Mouse (Mus musculus): ENCODE data around the gene Bub1. TPM values are rescaled to one million over a fixed set of nuclear protein-coding genes. Genes with fewer than 3 reads are reported as not detected.

Bub1 gene
- polyA plus RNA-seq, 1 experiment from 2014 or later, result 68.3 TPM

DNA sequence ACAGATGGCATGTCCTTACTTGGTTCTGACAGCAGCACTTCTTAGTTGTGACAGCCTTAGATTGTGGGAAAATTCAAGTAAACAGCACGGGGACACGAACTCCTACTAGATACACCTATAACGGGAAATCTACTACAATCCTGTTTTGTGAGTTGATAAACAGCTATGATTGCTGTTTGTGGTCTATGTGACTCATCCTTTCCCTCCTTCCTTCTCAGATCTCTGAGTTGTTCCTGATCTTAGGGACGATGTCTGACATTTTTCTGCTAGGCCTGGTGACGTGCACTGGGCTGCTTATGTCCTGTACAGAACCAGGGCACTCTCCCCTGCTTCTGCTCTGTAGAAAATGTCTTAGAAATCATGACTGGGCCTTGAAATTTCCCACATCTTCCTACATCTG, 70.1 kb downstream of the Bub1 start:
- Histone ChIP-seq H3K27me3 (no peaks in the 10 kb centered on the region), H3K36me3 (peaks cover 57% of the 10 kb centered on the region), H3K4me2 (replicated peaks) (no peak overlapping the region), H3K4me3 (no peak overlapping the region), H3K27ac (replicated peaks) (no peak overlapping the region), H3K4me1 (no peaks in the 10 kb centered on the region), H3K9me3 (no peaks in the 10 kb centered on the region), H3K9ac (replicated peaks) (no peak overlapping the region)
- 94% methylated on average over 5 of the region's 5 CpGs for WGBS
- no peak for ATAC-seq (ENCODE audit: low FRiP score, low read depth)

DNA sequence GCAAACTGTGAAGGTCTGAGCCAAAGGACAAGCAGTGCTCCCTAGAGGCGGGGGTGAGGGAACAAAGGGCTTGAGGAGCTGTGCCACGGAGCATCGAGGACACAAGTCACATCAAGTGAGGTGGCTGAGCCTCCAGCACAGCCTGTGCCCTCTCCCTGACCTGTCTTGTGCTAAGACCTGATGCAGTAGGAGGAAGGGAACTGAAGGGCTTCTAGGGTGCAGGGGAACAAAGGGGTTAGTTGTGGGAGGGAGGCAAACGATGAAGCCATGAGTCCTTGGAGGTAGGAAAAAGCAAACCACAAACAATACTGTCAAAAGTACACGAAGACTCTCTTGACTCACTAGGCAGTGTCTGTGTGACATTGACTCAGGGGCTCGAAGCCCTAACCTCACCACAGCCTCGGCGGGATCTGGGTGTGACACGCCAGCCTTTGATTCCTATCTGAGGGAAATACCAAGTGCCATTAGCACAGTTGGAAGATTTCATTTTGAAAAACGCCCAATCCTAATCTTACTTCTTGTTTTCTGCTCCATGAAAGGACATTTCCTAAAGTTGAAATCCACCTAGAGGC, 71.2 kb downstream of the Bub1 start:
- Histone ChIP-seq H3K4me2 (replicated peaks) (no peak overlapping the region), H3K9ac (replicated peaks) (no peak overlapping the region), H3K27ac (replicated peaks) (no peak overlapping the region), H3K4me3 (no peak overlapping the region), H3K9me3 (no peaks in the 10 kb centered on the region), H3K36me3 (peaks cover 56% of the 10 kb centered on the region), H3K27me3 (no peaks in the 10 kb centered on the region), H3K4me1 (no peaks in the 10 kb centered on the region)
- 83% methylated on average over 10 of the region's 10 CpGs for WGBS
- ATAC-seq (ENCODE audit: low FRiP score, low read depth), result no peak

DNA sequence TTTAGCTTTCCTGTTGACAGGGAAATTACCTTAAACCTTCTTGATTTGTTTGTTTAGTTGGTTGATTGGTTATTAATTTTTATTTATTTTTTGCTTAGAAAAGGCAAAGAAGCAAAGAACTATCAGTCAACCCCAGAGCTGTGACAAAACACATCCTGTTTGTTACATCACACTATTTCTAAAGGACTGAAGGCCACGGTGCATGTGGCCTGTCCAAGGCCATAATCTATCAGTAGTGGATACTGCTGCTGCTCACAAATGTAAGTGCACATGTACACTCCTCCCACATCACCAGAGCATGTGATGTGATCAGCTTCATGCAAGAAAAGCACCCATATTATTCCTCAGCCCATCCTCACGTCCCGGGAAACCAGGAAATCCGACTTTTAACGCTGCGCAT, 71.7 kb downstream of the Bub1 start:
- no peak for ATAC-seq (ENCODE audit: low FRiP score, low read depth)
- Histone ChIP-seq H3K4me1 (no peaks in the 10 kb centered on the region), H3K4me3 (no peak overlapping the region), H3K27me3 (no peaks in the 10 kb centered on the region), H3K27ac (replicated peaks) (no peak overlapping the region), H3K9ac (replicated peaks) (no peak overlapping the region), H3K4me2 (replicated peaks) (no peak overlapping the region), H3K36me3 (peaks cover 54% of the 10 kb centered on the region), H3K9me3 (no peaks in the 10 kb centered on the region)
- 92% methylated on average over 6 of the region's 6 CpGs for WGBS

DNA sequence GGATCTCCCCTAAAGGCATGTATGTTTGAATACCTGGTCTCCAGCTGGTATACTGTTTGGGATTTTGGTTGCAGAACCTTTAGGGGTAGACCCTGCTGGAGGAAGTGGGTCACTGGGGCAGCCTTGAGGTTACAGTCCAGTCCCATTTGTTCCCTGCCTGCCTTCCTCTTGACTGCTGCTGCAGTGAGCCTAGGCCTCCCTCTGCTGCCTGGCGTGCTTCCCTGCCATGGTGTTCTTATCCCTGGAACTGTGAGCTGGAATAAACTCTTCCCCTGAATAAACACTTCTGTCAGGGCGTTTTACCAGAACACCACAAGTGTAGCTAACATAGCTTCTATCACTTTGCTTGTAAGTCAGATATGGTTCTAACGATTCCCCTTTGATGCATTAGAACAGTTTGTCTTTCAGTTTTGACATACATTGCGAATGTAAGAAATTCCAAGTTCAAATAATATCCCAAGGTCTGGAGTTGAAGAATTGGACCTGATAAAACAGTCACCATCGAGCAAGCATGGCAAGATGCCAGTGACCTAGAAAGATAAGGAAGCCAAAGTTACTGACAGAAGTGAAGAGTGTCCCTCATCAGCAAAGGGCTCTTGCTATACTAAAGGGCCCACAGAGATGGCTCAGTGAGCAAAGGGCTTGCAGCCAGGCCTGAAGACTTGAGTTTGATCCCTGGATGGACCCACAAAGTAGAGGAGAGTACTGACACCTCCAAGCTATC, 72.3 kb downstream of the Bub1 start:
- no peak for ATAC-seq (ENCODE audit: low FRiP score, low read depth)
- no peak overlapping the region for H3K4me3 ChIP-seq
- H3K9me3 ChIP-seq, result no peaks in the 10 kb centered on the region
- H3K27ac ChIP-seq (replicated peaks), result no peak overlapping the region
- no peaks in the 10 kb centered on the region for H3K4me1 ChIP-seq
- no peaks in the 10 kb centered on the region for H3K27me3 ChIP-seq
- no peak overlapping the region for H3K9ac ChIP-seq (replicated peaks)
- peaks cover 48% of the 10 kb centered on the region for H3K36me3 ChIP-seq
- WGBS, result 90% methylated on average over 5 of the region's 5 CpGs
- no peak overlapping the region for H3K4me2 ChIP-seq (replicated peaks)

DNA sequence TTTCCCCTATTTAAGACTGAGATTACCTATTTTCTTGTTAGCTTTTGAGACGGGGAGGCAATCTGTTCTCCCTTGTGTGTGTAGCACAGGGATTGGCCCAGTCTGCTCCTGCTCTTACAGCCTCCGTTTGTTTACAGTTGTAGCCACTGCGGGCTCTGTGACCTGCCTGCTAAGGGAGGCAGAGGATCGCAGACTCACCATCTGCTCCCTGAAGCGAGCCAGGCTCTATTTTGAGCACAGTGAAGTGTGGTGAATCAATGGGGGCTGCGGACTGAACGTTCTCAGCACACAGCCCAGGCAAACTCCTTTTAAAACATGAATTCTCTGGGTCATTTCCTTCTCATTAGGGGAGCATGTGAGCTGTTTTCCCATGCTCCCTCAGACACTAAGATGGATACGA, 74.5 kb downstream of the Bub1 start:
- Histone ChIP-seq H3K4me1 (no peaks in the 10 kb centered on the region), H3K9ac (replicated peaks) (no peak overlapping the region), H3K27me3 (no peaks in the 10 kb centered on the region), H3K27ac (replicated peaks) (peak overlapping the region; percentile 36; the same call in 1 of the 2 replicates), H3K4me3 (no peak overlapping the region), H3K9me3 (no peaks in the 10 kb centered on the region), H3K36me3 (peaks cover 45% of the 10 kb centered on the region), H3K4me2 (replicated peaks) (no peak overlapping the region)
- ATAC-seq (ENCODE audit: low FRiP score, low read depth), result no peak
- 54% methylated on average over 8 of the region's 8 CpGs for WGBS

DNA sequence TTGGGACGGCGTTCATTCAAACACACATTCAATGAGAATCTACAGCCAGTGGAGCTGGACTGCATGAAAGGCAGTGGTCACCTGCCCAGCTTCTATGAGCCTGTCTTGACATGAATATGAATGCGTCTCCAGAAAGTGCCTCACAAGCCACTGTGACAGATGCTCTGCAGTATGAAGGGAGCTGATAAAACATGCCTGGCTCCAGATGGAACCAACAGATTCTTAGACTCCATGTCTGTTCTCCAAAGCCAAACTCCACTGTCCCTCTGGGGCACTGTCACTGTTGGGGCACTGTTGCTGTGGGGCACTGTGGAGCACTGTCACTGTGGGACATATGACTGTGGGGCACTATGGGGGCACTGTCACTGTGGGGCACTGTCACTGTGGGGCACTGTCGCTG, 77.6 kb downstream of the Bub1 start:
- Histone ChIP-seq H3K4me2 (replicated peaks) (no peak overlapping the region), H3K27ac (replicated peaks) (no peak overlapping the region), H3K4me3 (no peak overlapping the region), H3K36me3 (peaks cover 22% of the 10 kb centered on the region), H3K9ac (replicated peaks) (no peak overlapping the region), H3K9me3 (no peaks in the 10 kb centered on the region), H3K27me3 (no peaks in the 10 kb centered on the region), H3K4me1 (no peaks in the 10 kb centered on the region)
- ATAC-seq (ENCODE audit: low FRiP score, low read depth), result no peak
- WGBS, result 94% methylated on average over 4 of the region's 4 CpGs

DNA sequence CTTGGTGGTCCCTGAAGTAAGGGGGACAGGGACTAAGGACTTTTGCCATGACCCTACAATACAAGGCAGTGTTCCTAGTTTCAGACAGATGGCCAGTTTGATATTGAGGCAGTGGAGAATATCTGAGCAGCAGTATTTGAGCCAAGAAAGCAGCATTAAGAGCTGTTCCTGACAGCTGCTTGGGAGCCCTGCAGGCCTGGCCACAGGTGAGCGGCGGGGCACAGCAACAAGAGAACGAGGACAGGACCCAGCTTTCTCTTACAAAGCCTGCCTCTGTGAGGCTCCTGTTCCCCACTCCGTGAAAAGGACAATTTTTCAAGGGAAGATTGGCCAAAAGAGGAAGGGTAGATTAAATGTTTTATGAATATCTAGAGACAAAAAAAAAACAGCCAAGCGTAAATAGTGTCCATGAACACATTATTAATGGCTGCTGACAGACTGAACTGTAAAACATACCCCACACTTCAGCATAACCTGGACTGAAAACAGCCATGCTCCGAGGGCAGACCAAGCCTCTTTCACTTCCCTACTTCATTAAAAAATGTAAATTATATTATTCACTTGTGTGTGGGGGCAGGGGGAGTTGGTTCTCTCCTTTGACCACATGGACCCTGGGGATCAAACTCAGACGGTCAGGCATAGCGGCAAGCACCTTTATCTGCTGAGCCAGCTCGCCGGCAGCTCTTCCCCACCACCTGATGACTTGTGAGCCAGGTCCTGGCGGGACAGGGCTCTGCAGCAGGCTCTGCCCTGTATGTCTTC, 79.6 kb downstream of the Bub1 start:
- no peak overlapping the region for H3K27ac ChIP-seq (replicated peaks)
- no peaks in the 10 kb centered on the region for H3K27me3 ChIP-seq
- no peak overlapping the region for H3K4me2 ChIP-seq (replicated peaks)
- WGBS, result 83% methylated on average over 11 of the region's 11 CpGs
- no peaks in the 10 kb centered on the region for H3K9me3 ChIP-seq
- H3K9ac ChIP-seq (replicated peaks), result no peak overlapping the region
- H3K4me3 ChIP-seq, result no peak overlapping the region
- H3K4me1 ChIP-seq, result no peaks in the 10 kb centered on the region
- no peak for ATAC-seq (ENCODE audit: low FRiP score, low read depth)
- peaks cover 17% of the 10 kb centered on the region for H3K36me3 ChIP-seq

Other genes with a start within 250 kb of the Bub1 start
- 9.4 TPM in 2 replicates for gene Zfp661, start 244.8 kb downstream of the Bub1 start, polyA plus RNA-seq (2016; fragmentation: Nextera tagmentation; extraction: Ambion mirVana)
- gene Mrps5, start 244.6 kb downstream of the Bub1 start, polyA plus RNA-seq (2016; fragmentation: Nextera tagmentation; extraction: Ambion mirVana), result 151 and 168 TPM in 2 replicates
- gene Mal, start 175.2 kb downstream of the Bub1 start, polyA plus RNA-seq (2016; fragmentation: Nextera tagmentation; extraction: Ambion mirVana), result 0.88 and 1.2 TPM in 2 replicates
- 0.63 and 0.74 TPM in 2 replicates for gene Mall, start 101.9 kb downstream of the Bub1 start, polyA plus RNA-seq (2016; fragmentation: Nextera tagmentation; extraction: Ambion mirVana)
- gene Nphp1, start 43.0 kb downstream of the Bub1 start, polyA plus RNA-seq (2016; fragmentation: Nextera tagmentation; extraction: Ambion mirVana), result 31.7 and 33.3 TPM in 2 replicates
- gene Mtln, start 39.4 kb downstream of the Bub1 start, polyA plus RNA-seq (2016; fragmentation: Nextera tagmentation; extraction: Ambion mirVana), result 30.6 and 31.7 TPM in 2 replicates
- gene Acoxl, start 7.0 kb upstream of the Bub1 start, polyA plus RNA-seq (2016; fragmentation: Nextera tagmentation; extraction: Ambion mirVana), result not detected in 2 replicates

All from midbrain, embryonic 12.5 days (tissue).